Mouse (Mus musculus) C2C12 (cell line): Measurements from ENCODE around the gene Lrmda.

Source experiments
- CTCF ChIP-seq: IDR thresholded peaks from one replicate; pipeline ENCODE4 v1.5.1; 2011; ENCODE audit not compliant: control insufficient read depth, insufficient read depth, insufficient read length
- MYOD1 ChIP-seq: IDR thresholded peaks from one replicate; pipeline ENCODE4 v1.6.1; 2011; ENCODE audit warnings: low read depth; ENCODE audit not compliant: control insufficient read depth, insufficient read length
- MYOG ChIP-seq: IDR thresholded peaks from one replicate; pipeline ENCODE4 v1.6.1; 2011; ENCODE audit not compliant: control insufficient read depth, insufficient read length; ENCODE audit errors: extremely low read depth
- USF1 ChIP-seq: IDR thresholded peaks from one replicate; pipeline ENCODE4 v1.6.1; 2011; ENCODE audit warnings: low read depth, mild to moderate bottlenecking, control low read depth, moderate library complexity

DNA sequence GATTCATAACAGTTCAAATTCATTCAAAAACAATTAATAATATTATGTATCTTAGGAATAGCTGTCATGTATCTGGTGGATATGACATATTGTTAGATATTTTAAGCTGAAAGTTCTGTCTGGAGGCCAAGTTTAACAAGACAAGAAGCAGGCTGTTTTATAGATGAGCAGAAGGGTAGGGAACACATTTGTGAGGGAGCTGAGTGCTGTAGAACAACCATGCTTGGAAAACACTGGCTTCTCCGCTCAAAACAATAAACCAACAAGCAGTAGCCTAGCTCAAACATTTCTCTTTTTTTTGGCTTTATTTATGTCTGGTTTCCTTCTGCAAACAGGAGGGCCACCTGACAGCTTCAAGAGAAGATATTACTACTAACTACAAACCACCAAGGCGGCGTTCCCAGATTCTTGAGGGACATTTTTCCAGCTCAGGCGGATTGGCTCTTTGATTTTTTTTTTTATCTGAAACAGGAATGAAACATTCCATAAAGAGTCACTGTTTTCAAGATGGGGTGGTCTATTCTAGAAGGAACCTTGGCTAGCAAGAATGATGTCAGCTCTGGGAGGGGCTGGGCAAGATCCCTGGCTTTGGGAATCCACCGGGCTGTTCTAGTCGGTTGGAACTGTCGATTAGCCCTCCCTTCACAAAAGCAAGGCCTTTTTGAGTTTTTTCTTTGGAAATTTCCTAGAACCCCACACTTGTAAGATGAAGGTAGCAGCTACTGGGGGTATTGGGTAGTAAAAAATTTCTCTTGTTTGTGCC is 304.2 kb downstream of the Lrmda start:
- TF ChIP-seq MYOG: no peak
- no peak for TF ChIP-seq USF1
- no peak for TF ChIP-seq CTCF
- TF ChIP-seq MYOD1: no peak
